Mouse (Mus musculus) T-helper 2 cell (primary cell): ENCODE measurements around the gene Angptl2.

ENCODE experiments used
- in situ Hi-C: fragments of 300-600 bp; cut with MboI, MseI; formaldehyde crosslinking; loops from one replicate; pipeline ENCODE4 v1.15.1; 2025; ENCODE audit warnings: high pct_unique_total_duplicates

Gene Angptl2

GRCm38 (mm10) chr2:33215700-33216509, at the start of gene Angptl2:
TSS of gene Angptl2 (plus strand) at chr2:33216069.
- in situ Hi-C loops, result loop anchor here (5.0 kb wide), 1 partner anchor 84 kb away; the partner anchor contains the start of gene Garnl3

- in situ Hi-C loops, result no loop called here
Observed at GRCm38 (mm10) chr2:33167060-33167459, 48.8 kb upstream of the Angptl2 start.

GRCm38 (mm10) chr2:33169445-33169844, 46.4 kb upstream of the Angptl2 start:
- in situ Hi-C loops, result no loop called here

GRCm38 (mm10) chr2:33170777-33171565, 44.9 kb upstream of the Angptl2 start:
- in situ Hi-C loops, result no loop called here

- in situ Hi-C loops, result no loop called here
Observed at GRCm38 (mm10) chr2:33173126-33173525, 42.7 kb upstream of the Angptl2 start.

GRCm38 (mm10) chr2:33173686-33174085, 42.2 kb upstream of the Angptl2 start:
- in situ Hi-C loops, result no loop called here

GRCm38 (mm10) chr2:33176516-33176915, 39.4 kb upstream of the Angptl2 start:
- in situ Hi-C loops, result no loop called here

- in situ Hi-C loops, result no loop called here
Observed at GRCm38 (mm10) chr2:33176921-33177320, 38.9 kb upstream of the Angptl2 start.

GRCm38 (mm10) chr2:33177443-33178242, 38.2 kb upstream of the Angptl2 start:
- in situ Hi-C loops, result no loop called here

GRCm38 (mm10) chr2:33178243-33178932, 37.5 kb upstream of the Angptl2 start:
- in situ Hi-C loops, result no loop called here

- in situ Hi-C loops, result no loop called here
Observed at GRCm38 (mm10) chr2:33179171-33179929, 36.5 kb upstream of the Angptl2 start.

- in situ Hi-C loops, result no loop called here
Observed at GRCm38 (mm10) chr2:33179930-33180630, 35.8 kb upstream of the Angptl2 start.

- in situ Hi-C loops, result no loop called here
Observed at GRCm38 (mm10) chr2:33183321-33183720, 32.5 kb upstream of the Angptl2 start.

- in situ Hi-C loops, result no loop called here
Observed at GRCm38 (mm10) chr2:33184641-33185040, 31.2 kb upstream of the Angptl2 start.

GRCm38 (mm10) chr2:33185258-33185657, 30.6 kb upstream of the Angptl2 start:
- in situ Hi-C loops, result no loop called here

- in situ Hi-C loops, result no loop called here
Observed at GRCm38 (mm10) chr2:33186505-33186904, 29.4 kb upstream of the Angptl2 start.

GRCm38 (mm10) chr2:33187874-33188273, 28.0 kb upstream of the Angptl2 start:
- in situ Hi-C loops, result no loop called here

- in situ Hi-C loops, result no loop called here
Observed at GRCm38 (mm10) chr2:33188925-33189670, 26.8 kb upstream of the Angptl2 start.

- in situ Hi-C loops, result no loop called here
Observed at GRCm38 (mm10) chr2:33189976-33190375, 25.9 kb upstream of the Angptl2 start.
